Mouse (Mus musculus) kidney, postnatal 36 days (tissue): Measurements from ENCODE around the gene Kmt5c.

Source experiments
- DNase-seq, 2 experiments: peaks; one replicate each; pipeline ENCODE4 v3.0.0; 2021 to 2022; ENCODE audit warnings: mixed read lengths in 2 of 2

The Kmt5c gene

DNA sequence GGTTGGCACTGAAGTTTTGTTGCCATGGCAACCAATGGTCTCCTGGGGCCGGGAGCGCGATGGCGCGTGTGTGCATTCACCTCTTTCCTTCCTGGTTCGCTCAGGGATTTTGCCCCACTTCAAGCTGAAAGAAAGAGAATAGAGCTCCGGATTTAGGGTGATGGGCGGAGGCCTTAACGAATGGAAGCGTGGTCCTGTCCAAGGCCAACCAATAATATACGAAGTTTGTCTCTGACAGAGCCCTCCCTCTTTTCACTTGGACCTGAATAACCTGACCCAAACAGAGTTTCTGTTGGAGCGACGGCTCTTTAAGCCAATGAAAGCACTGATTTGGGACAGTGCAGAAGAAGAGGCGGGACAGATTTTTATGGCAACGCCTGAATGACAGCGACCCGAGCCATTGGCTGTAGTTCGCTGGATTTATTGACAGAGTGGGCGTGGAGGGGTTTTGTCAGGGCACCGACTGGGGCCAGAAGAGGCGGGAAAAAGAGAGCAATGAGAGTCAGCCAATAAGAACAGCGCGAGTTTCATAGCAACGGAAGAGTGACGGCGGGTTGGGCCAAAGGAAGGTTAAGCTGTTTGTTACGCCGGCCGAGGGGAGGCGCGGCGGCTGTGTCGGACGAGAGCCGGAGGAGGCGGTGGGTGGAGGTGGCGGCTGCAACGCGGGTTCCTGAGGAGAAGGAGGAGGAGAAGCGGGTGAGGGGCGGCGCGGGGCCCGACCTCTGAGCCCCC lies at the start of gene Kmt5c:
Gene Kmt5c (plus strand): TSS at position 572 of the 732 bp plus-strand sequence.
- peak; percentile 98 to 100 for DNase-seq

DNA sequence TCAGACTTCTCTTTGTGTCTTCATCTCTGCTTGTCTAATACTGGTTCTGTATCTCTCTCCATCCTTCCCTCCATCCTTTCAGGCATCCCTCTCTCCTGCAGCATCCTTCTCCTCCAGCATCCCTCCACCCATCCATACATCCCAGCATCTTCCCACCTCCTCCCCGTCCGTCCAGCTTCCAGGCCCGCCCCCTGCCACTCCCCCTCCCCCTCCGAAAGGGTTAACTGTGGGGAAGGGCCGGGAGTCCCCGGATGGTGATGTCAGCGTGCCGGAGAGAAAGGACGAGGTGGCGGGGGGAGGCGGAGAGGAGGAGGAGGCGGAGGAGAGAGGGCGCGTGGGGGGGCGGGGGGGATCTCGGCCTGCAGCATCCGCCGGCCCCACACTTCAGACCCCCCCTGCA lies 49.5 kb upstream of the Kmt5c start, which contains the start of gene Brsk1:
Gene Brsk1 (plus strand): TSS at position 218 of the 400 bp plus-strand sequence.
- peak; percentile 20 to 57 for DNase-seq

DNA sequence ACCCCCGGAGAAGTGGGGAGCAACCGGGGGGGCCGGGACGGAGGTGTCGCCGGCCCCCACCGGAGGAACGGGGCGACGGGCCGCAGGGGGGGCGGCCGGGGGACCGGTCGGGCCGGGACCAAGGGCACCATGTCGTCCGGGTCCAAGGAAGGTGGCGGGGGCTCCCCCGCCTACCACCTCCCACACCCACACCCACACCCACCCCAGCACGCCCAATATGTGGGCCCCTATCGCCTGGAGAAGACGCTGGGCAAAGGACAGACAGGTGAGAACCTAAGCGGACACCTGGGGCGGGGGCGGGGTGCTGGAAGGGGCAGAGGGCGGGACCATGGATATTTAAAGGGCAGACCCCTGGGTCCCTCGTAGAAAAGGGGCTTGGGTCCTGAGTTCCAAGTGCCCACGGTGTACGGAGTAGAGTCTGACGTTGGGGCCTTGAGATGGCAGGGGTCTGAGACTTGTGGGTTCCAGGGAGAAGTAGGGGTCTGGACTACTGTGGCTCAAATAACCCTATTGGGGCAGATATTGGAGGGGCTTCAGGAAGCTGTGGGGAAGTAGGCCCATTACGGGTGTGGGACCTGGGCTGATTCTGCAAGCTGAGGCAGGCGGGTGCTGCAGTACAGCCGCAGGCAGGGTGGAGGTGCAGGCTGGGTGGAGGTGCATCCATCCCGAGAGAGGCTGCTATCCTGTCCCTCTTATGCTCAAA lies 48.8 kb upstream of the Kmt5c start:
- DNase-seq: no peak

DNA sequence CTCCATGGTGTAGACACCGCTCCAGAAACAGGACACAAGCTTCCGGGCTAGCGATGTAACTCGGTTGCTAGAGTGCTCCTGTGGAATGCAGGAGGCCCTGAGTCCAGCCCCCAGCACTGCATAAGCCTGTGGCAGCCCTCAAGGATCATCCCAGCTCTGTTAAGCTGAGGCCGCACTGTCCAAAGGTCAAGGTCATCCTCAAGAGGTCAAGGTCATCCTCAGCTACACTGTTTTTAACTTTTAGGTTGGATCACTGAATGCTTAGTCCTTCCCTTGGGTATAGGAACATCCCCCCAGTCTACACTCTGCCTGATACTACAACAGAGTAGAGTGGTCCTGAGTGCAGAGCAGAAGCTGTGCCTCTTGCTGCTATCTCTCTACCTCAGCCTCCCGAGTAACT lies 46.9 kb upstream of the Kmt5c start:
- DNase-seq: no peak

GRCm38 (mm10) chr7:4702334-4702733 lies 37.6 kb upstream of the Kmt5c start:
- DNase-seq: no peak

DNA sequence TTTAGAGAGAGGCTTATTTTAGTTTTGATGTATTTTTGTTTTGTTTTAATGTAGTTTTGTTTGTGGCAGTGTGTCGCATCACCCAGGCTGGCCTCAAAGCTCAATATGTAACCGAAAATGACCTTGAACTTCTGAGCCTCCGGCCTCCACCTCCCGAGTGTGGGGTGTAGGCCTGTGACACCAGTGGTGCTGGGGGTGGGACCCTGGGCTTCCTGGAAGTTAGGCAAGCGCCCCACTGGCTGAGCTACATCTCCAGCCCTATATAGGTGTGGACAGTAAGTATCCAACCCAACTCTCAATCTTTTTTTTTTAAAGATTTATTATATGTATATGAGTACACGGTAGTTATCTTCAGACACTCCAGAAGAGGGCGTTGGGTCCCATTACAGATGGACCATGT lies 36.7 kb upstream of the Kmt5c start:
- no peak for DNase-seq

DNA sequence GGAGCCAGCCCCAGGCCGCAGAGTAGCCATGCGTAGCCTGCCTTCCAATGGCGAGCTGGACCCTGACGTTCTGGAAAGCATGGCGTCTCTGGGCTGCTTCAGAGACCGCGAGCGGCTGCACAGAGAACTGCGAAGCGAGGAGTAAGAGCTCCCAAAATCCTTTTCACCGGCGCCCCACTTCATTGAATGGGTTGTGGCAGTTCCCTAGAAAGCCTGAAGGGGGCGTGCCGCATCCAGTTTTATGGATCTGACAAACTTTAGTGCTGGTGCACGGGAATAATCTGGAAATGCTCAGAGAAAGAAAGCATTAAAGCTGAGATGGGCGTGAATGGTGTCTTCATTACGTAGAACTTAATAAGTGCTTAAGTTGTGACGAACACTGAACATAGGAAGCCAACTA lies 34.8 kb upstream of the Kmt5c start:
- peak; percentile 30 to 73 for DNase-seq

- no peak for DNase-seq
Observed at GRCm38 (mm10) chr7:4712594-4712993, 27.3 kb upstream of the Kmt5c start.

DNA sequence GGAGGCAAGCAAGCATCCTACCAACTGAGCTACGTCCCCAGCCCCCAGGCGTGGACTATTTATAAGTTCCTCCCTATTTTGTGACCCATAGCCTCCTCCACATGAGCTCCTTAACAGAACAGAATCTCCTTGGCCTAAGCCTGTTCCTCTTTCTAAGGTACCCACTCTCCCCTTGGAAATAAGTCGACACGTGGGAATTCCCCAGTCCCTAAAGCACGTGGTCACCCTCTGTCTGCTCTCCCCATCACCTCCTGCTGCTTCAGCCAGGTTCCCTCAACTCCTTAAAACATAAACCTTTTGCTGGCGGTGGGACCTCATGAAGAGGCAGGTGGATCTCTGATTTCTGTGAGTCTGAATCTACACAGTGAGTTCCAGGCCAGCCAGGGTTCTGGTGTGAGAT lies 23.0 kb upstream of the Kmt5c start:
- DNase-seq: no peak

DNA sequence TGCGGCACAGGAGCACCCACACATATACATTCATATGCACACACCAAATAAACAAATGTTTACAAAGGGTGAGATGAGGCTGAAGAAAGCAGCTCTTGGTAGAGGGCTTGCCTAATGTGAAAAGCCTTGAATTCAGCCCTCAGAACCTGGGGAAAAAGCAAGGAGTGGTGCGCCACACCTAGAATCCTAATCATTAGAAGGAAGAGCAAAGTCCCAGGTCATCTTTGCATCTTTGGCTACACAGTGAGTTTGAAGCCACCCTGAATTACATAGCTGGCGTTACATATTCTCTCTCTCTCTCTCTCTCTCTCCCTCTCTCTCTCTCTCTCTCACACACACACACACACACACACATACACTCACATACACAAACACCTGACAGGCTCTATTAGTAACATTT lies 20.6 kb upstream of the Kmt5c start:
- DNase-seq: no peak

DNA sequence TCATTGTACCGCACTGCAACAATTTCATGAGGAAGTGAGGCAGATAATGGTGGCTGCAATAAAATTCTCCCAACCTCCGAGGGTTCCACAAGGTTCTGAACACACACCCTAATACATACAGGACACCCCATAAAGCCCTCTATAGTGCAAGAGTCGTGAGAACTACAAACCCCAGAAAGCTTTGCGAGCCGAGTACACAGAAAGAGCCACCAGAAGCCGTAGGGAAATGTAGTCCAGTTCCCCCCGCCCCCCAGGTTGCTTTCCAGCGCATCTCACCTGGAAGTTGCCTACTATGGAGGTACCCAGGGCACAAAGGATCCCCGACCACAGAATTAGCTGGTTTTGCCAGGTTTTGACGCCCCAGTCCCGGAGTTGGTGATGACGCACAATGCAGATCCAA lies 16.4 kb upstream of the Kmt5c start:
- DNase-seq: peak; percentile 20 to 41

GRCm38 (mm10) chr7:4724359-4724758 lies 15.6 kb upstream of the Kmt5c start:
- no peak for DNase-seq

GRCm38 (mm10) chr7:4725169-4725568 lies 14.7 kb upstream of the Kmt5c start, which contains the start of gene Tmem150b:
TSS of gene Tmem150b (minus strand) at chr7:4725249.
- DNase-seq: no peak

- no peak for DNase-seq
Observed at GRCm38 (mm10) chr7:4731090-4731489, 8.8 kb upstream of the Kmt5c start.

DNA sequence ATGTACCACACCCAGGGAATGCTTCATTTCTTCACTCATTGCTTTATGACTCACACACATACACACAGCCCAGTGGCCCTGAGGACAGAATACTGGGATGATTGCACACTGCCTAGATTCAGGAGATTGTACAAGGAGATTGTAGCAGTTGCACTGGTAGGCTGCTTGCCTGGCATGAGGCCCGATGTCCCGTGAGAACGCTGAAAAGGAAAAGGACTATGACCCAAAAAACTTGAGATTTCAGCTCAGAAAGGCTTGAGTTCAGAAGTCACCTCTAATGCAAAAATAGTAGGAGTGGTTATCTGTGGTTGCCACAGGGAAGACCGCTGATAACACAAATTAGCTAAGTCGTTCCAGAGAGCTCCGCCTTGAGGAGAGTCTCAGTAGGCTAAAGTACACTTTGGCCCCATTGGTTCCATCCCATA lies 6.9 kb upstream of the Kmt5c start:
- peak; percentile 39 to 72 for DNase-seq

GRCm38 (mm10) chr7:4739041-4739543 lies 823 bp upstream of the Kmt5c start:
- no peak for DNase-seq

DNA sequence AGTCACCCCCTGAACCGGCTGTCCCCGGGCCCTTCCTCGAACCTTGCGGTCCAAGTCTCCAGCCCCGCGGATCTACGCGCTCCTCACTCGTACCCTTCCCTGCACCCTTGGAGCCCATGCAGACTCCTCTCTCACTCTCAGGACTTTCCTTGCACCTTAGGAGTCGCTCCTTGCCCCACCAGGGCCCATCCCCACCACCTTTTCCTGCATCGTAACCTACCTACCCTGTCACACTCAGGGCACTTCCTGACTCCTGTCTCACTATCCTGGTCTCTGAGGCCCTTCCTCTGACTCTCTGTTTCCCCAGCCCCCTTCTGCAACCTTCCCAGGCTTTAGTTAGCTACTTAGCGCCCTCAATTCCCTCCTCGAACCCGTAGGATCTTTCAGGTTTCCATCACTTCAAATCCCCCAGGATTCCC lies 403 bp downstream of the Kmt5c start:
- DNase-seq: no peak

DNA sequence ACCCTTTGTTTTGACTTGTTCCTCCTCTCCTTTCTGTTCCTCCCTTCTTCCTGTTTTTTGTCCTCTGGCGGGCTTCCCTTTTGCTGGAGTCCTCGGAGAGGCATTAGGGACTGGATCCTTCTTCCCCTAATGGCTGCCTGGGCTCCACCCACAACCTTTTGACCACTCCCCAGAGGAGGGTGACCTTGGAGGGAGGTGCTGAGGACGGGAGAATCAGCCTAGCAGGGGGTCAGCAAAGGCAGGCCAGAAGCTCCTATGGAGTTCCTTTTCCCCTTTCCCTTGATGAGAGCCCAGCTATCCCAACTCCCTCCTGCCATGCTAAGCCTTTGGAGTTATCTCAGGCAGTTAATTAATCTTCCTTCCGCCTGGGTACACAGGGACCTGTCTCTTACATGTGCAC lies 1.2 kb downstream of the Kmt5c start:
- peak; percentile 82 to 83 for DNase-seq

- DNase-seq: no peak
Observed at GRCm38 (mm10) chr7:4741672-4742481, 2.0 kb downstream of the Kmt5c start.

GRCm38 (mm10) chr7:4742482-4742819 lies 2.5 kb downstream of the Kmt5c start:
- DNase-seq: no peak

DNA sequence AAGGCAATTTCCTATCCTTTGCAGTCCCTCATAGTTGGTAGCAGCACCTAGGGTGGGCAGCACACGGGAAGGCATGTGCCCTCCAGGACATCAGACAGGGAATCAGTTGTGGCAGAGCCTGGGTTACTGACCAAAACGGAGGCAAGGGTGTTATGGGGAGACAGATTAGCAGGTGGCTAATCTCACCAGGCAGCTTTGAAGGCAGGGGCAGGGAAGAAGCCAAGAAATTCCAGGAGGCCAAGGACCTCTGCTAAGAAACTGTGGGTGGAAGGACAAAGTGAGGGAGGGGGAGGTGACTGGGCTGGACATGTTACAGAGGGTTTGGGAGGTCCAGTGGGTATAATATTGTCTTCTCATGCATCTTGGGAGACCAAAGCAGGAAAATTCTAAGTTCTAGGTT lies 3.4 kb downstream of the Kmt5c start:
- DNase-seq: no peak

DNA sequence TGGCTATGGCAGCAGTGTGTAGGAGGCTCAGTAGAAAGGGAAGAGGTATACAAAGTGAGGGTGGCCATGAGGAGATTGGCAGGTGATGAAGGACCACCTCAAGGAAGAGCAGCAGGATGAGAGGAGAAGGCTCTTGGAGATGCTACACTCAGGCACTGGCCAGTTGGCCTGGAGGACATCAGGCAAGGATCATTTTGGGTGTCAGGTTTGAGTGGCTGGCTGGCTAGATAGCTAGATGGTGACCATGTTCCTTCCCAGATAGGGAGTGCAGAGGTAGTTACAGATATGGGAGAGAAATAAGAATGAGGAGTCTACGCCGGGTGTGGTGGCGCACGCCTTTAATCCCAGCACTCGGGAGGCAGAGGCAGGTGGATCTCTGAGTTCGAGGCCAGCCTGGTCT lies 5.0 kb downstream of the Kmt5c start:
- no peak for DNase-seq

GRCm38 (mm10) chr7:4746326-4746980 lies 6.5 kb downstream of the Kmt5c start:
- DNase-seq: no peak
